Mouse (Mus musculus) CD4-positive, CD25-positive, alpha-beta regulatory T cell, adult 2 months (primary cell): ENCODE measurements around the gene Sugp1.
"Not testable (repeated sequence)": the region's sequence is repeated elsewhere in the genome, so short reads cannot be mapped to it uniquely, and the experiment has no call there.

ENCODE experiments used
- DNase-seq: peaks from one replicate; pipeline ENCODE4 v3.0.0-alpha.2; 2012; ENCODE audit warnings: low read depth, low spot score

Gene Sugp1

GRCm38 (mm10) chr8:70042583-70043455 is at the start of gene Sugp1, which contains the start of gene Mau2:
Gene Sugp1, plus strand, starts transcription at chr8:70042813.
Gene Mau2, minus strand, starts transcription at chr8:70042734.
- DNase-seq, result peak; percentile 99

GRCm38 (mm10) chr8:69995422-69995775 is 47.2 kb upstream of the Sugp1 start:
- no peak for DNase-seq

- peak; percentile 100 for DNase-seq
Observed at GRCm38 (mm10) chr8:69995776-69996588, 46.6 kb upstream of the Sugp1 start, which contains the start of gene Gatad2a. Gene Gatad2a, minus strand, starts transcription at chr8:69996384.

- DNase-seq, result no peak
Observed at GRCm38 (mm10) chr8:69996589-69997285, 45.9 kb upstream of the Sugp1 start.

- DNase-seq, result no peak
Observed at GRCm38 (mm10) chr8:69998706-69999105, 43.9 kb upstream of the Sugp1 start.

GRCm38 (mm10) chr8:69999236-69999635 is 43.4 kb upstream of the Sugp1 start:
- DNase-seq, result no peak

- no peak for DNase-seq
Observed at GRCm38 (mm10) chr8:70000226-70000625, 42.4 kb upstream of the Sugp1 start.

- DNase-seq, result peak; percentile 85
Observed at GRCm38 (mm10) chr8:70001176-70001891, 41.3 kb upstream of the Sugp1 start.

GRCm38 (mm10) chr8:70001892-70002191 is 40.8 kb upstream of the Sugp1 start:
- not testable (repeated sequence) for DNase-seq

GRCm38 (mm10) chr8:70003204-70003657 is 39.4 kb upstream of the Sugp1 start:
- DNase-seq, result peak; percentile 64

GRCm38 (mm10) chr8:70004345-70004744 is 38.3 kb upstream of the Sugp1 start:
- DNase-seq, result no peak

GRCm38 (mm10) chr8:70005178-70005577 is 37.4 kb upstream of the Sugp1 start:
- no peak for DNase-seq

- DNase-seq, result not testable (repeated sequence)
Observed at GRCm38 (mm10) chr8:70010796-70011195, 31.8 kb upstream of the Sugp1 start.

GRCm38 (mm10) chr8:70012350-70012749 is 30.3 kb upstream of the Sugp1 start:
- no peak for DNase-seq

GRCm38 (mm10) chr8:70012763-70013162 is 29.9 kb upstream of the Sugp1 start:
- DNase-seq, result peak; percentile 26

- DNase-seq, result no peak
Observed at GRCm38 (mm10) chr8:70015017-70015416, 27.6 kb upstream of the Sugp1 start.

GRCm38 (mm10) chr8:70023596-70023995 is 19.0 kb upstream of the Sugp1 start:
- DNase-seq, result no peak

GRCm38 (mm10) chr8:70026151-70026550 is 16.5 kb upstream of the Sugp1 start:
- DNase-seq, result no peak

GRCm38 (mm10) chr8:70030255-70030654 is 12.4 kb upstream of the Sugp1 start:
- no peak for DNase-seq

GRCm38 (mm10) chr8:70037994-70038393 is 4.6 kb upstream of the Sugp1 start:
- no peak for DNase-seq

- DNase-seq, result no peak
Observed at GRCm38 (mm10) chr8:70041885-70042546, 597 bp upstream of the Sugp1 start.
